In genomic region chr4:142083762-142084130, GRCm38 (mm10) we compare ENCODE assay signal across 8 mouse cellular contexts. TPM values are rescaled to one million over a fixed set of nuclear protein-coding genes. Genes with fewer than 3 reads are reported as not detected.
DNase-seq lines count a peak whose midpoint lies in the region; ATAC-seq and TF ChIP-seq lines count a peak whose summit lies in the region.

No protein-coding gene starts in this region.

- H3K4me1 ChIP-seq in embryonic facial prominence, embryonic 15.5 days, result peaks cover 56% of the 10 kb centered on the region
- H3K4me1 ChIP-seq in heart, embryonic 14.5 days (ENCODE audit: control insufficient read depth in 2 of 2, insufficient read depth in 2 of 2, low read length in 2 of 2), result peaks cover 34 to 49% of the 10 kb centered on the region in 2 experiments
- H3K4me1 ChIP-seq in kidney, embryonic 15.5 days, result peaks cover 51% of the 10 kb centered on the region
- peaks cover 14% of the 10 kb centered on the region for H3K4me1 ChIP-seq in olfactory bulb, adult 2 months (ENCODE audit: control insufficient read depth, insufficient read depth, low read length)

- peak overlapping the region; percentile 97 for H3K4me2 ChIP-seq in embryonic facial prominence, embryonic 15.5 days (replicated peaks)
- peak overlapping the region; percentile 72 for H3K4me2 ChIP-seq in heart, embryonic 14.5 days (ENCODE audit: low read length)
- H3K4me2 ChIP-seq in kidney, embryonic 15.5 days, result peak overlapping the region; percentile 97

- under 1% methylated on average over 24 of the region's 29 CpGs for WGBS in embryonic facial prominence, embryonic 15.5 days
- WGBS in heart, embryonic 14.5 days, result 0% methylated on average over 24 of the region's 29 CpGs
- WGBS in kidney, embryonic 15.5 days, result under 1% methylated on average over 28 of the region's 29 CpGs
- WGBS in olfactory bulb, adult 2 months, result 0% methylated on average over 27 of the region's 29 CpGs

- H3K9ac ChIP-seq in embryonic facial prominence, embryonic 15.5 days, result peak overlapping the region; percentile 57
- peak overlapping the region; percentile 84 for H3K9ac ChIP-seq in heart, embryonic 14.5 days (ENCODE audit: low read length)
- peak overlapping the region; percentile 52 for H3K9ac ChIP-seq in kidney, embryonic 15.5 days

- peak; percentile 32 for ATAC-seq in CD4-positive, CD25-positive, alpha-beta regulatory T cell, adult 4 months
- peak; percentile 69 for ATAC-seq in embryonic facial prominence, embryonic 15.5 days (ENCODE audit: insufficient number of reproducible peaks, low FRiP score, low TSS enrichment, low read depth)
- ATAC-seq in heart, embryonic 14.5 days (ENCODE audit: insufficient number of reproducible peaks, insufficient read depth, low FRiP score, low read depth), result peak; percentile 74
- ATAC-seq in kidney, embryonic 15.5 days (replicated peaks; ENCODE audit: low FRiP score), result peak; percentile 84

- peak; percentile 90 for DNase-seq in adrenal gland, postnatal 14 days
- DNase-seq in lung, postnatal 10 days, result peak; percentile 87
- DNase-seq in spleen, adult 12 weeks (ENCODE audit: low spot score), result no peak

- peak; percentile 49; the same call in 1 of the 2 replicates for TF ChIP-seq CTCF in olfactory bulb, adult 2 months (IDR thresholded peaks at IDR 0.05; ENCODE audit: insufficient read depth, low read depth, low read length)

- no peak for TF ChIP-seq POLR2A in olfactory bulb, adult 2 months (IDR thresholded peaks at IDR 0.05; ENCODE audit: insufficient read depth, low read depth, low read length)

- peak overlapping the region; percentile 88 for H3K27ac ChIP-seq in embryonic facial prominence, embryonic 15.5 days (replicated peaks)
- peak overlapping the region; percentile 93 to 94 for H3K27ac ChIP-seq in heart, embryonic 14.5 days (replicated peaks in 1 of 2; ENCODE audit: control insufficient read depth in 1 of 2, insufficient read depth in 1 of 2, low read depth in 2 of 2, low read length in 2 of 2)
- peak overlapping the region; percentile 92 for H3K27ac ChIP-seq in kidney, embryonic 15.5 days
- H3K27ac ChIP-seq in olfactory bulb, adult 2 months (ENCODE audit: insufficient read depth, low read depth, low read length), result no peak overlapping the region

- H3K4me3 ChIP-seq in embryonic facial prominence, embryonic 15.5 days (replicated peaks), result peak overlapping the region; percentile 65
- H3K4me3 ChIP-seq in heart, embryonic 14.5 days (ENCODE audit: control insufficient read depth in 1 of 2, insufficient read depth in 1 of 2, low read depth in 1 of 2, low read length in 2 of 2), result peak overlapping the region; percentile 76 to 91
- peak overlapping the region; percentile 61 for H3K4me3 ChIP-seq in kidney, embryonic 15.5 days (replicated peaks)
- peak overlapping the region; percentile 60 for H3K4me3 ChIP-seq in olfactory bulb, adult 2 months (ENCODE audit: insufficient read depth, low read depth, low read length)

- H3K9me3 ChIP-seq in embryonic facial prominence, embryonic 15.5 days (replicated peaks), result no peaks in the 10 kb centered on the region
- no peaks in the 10 kb centered on the region for H3K9me3 ChIP-seq in heart, embryonic 14.5 days (ENCODE audit: control insufficient read depth, low read length)
- H3K9me3 ChIP-seq in kidney, embryonic 15.5 days (replicated peaks), result no peaks in the 10 kb centered on the region

- no peaks in the 10 kb centered on the region for H3K36me3 ChIP-seq in embryonic facial prominence, embryonic 15.5 days
- H3K36me3 ChIP-seq in heart, embryonic 14.5 days (ENCODE audit: control insufficient read depth, insufficient read depth, low read length), result no peaks in the 10 kb centered on the region
- no peaks in the 10 kb centered on the region for H3K36me3 ChIP-seq in kidney, embryonic 15.5 days

- H3K27me3 ChIP-seq in embryonic facial prominence, embryonic 15.5 days, result no peaks in the 10 kb centered on the region
- H3K27me3 ChIP-seq in heart, embryonic 14.5 days (ENCODE audit: control insufficient read depth, insufficient read depth, low read length), result no peaks in the 10 kb centered on the region
- peaks cover 19% of the 10 kb centered on the region for H3K27me3 ChIP-seq in kidney, embryonic 15.5 days

RNA-seq across cellular contexts. Expression of gene Tmem51, which starts 0.4 kb away (rescaled TPM):
- polyA plus RNA-seq in CD4-positive, CD25-positive, alpha-beta regulatory T cell, adult 4 months (2017; shearing (Covaris generic)), result under 1 TPM; 0.86 to 0.96 TPM
- 4.9 and 7.6 TPM in 2 replicates for total RNA-seq in adrenal gland, postnatal 14 days (2021)
- 18.3 and 20.2 TPM in 2 replicates for polyA plus RNA-seq in embryonic facial prominence, embryonic 15.5 days (2015; fragmentation: Nextera tagmentation; extraction: Ambion mirVana)
- polyA plus RNA-seq in heart, embryonic 14.5 days (2014; fragmentation: Nextera tagmentation; extraction: Ambion mirVana), result 35.6 and 36.4 TPM in 2 replicates
- polyA plus RNA-seq in kidney, embryonic 15.5 days (2015; fragmentation: Nextera tagmentation; extraction: Ambion mirVana), result 29.1 and 29.5 TPM in 2 replicates
- polyA plus RNA-seq in olfactory bulb, adult 2 months (2012; ENCODE audit: insufficient read depth, insufficient read length, low replicate concordance, missing spikeins), result not detected in 2 replicates

Comparison
In these comparisons a context has a peak if more than half of its experiments do, and no peak if none do; other contexts are left out.
1. ATAC-seq: peak in every context shown above with its lines; median percentile 84 in kidney, embryonic 15.5 days; 74 in heart, embryonic 14.5 days; 69 in embryonic facial prominence, embryonic 15.5 days; 32 in CD4-positive, CD25-positive, alpha-beta regulatory T cell, adult 4 months.